Mouse (Mus musculus): ENCODE results near the gene Gm13103.
"Not testable (repeated sequence)": the region's sequence is repeated elsewhere in the genome, so short reads cannot be mapped to it uniquely, and the experiment has no call there.

Gene Gm13103

GRCm38 (mm10) chr4:143846197-143846596, at the start of gene Gm13103:
TSS of gene Gm13103 (plus strand) at chr4:143846497.
- not testable (repeated sequence) for DNase-seq (ENCODE audit: low spot score)

- no peak for DNase-seq (ENCODE audit: low spot score)
These were observed 30.3 kb upstream of the Gm13103 start, which contains the start of gene Gm13084 for GRCm38 (mm10) chr4:143815993-143816392. TSS of gene Gm13084 (minus strand) at chr4:143816093.

GRCm38 (mm10) chr4:143882371-143882770, 36.1 kb downstream of the Gm13103 start:
- not testable (repeated sequence) for DNase-seq (ENCODE audit: low spot score)

GRCm38 (mm10) chr4:143894406-143894805, 48.1 kb downstream of the Gm13103 start:
- DNase-seq (ENCODE audit: low spot score) = not testable (repeated sequence)

- DNase-seq (ENCODE audit: low spot score) = not testable (repeated sequence)
These were observed 54.0 kb downstream of the Gm13103 start, which contains the start of gene Pramef6 for GRCm38 (mm10) chr4:143900280-143900679. TSS of gene Pramef6 (minus strand) at chr4:143900380.
